Mouse (Mus musculus) spleen, adult 2 months (tissue): Measurements from ENCODE around the gene Pcx.

Source experiments
- CTCF ChIP-seq: fragments of 200-500 bp; IDR thresholded peaks from 2 replicates; pipeline ENCODE4 v1.5.1; 2011; ENCODE audit warnings: mild to moderate bottlenecking, inconsistent platforms; ENCODE audit not compliant: insufficient read depth, insufficient read length, insufficient replicate concordance; ENCODE audit errors: extremely low read depth
- POLR2A ChIP-seq: fragments of 200-500 bp; IDR thresholded peaks from 2 replicates; pipeline ENCODE4 v1.6.1; 2011; ENCODE audit warnings: low read depth, low read length, inconsistent platforms

- TF ChIP-seq POLR2A, result no peak
- TF ChIP-seq CTCF, result no peak
These were observed 28.0 kb upstream of the Pcx start for GRCm38 (mm10) chr19:4482111-4482859.
